Mouse (Mus musculus): ENCODE results near the gene Relt. TPM values are rescaled to one million over a fixed set of nuclear protein-coding genes. Genes with fewer than 3 reads are reported as not detected.

Gene Relt
- polyA plus RNA-seq (2017; shearing (Covaris generic)) = 33.0 TPM

GRCm38 (mm10) chr7:100862828-100863638 is at the start of gene Relt:
Relt (minus strand) TSS chr7:100863446.

Other genes with a start within 250 kb of the Relt start
- gene Plekhb1, start 201.0 kb downstream of the Relt start, polyA plus RNA-seq (2017; shearing (Covaris generic)) = 0.12 TPM
- 29.5 TPM for gene Fam168a, start 156.8 kb downstream of the Relt start, polyA plus RNA-seq (2017; shearing (Covaris generic))
- gene Arhgef17, start 68.7 kb upstream of the Relt start, polyA plus RNA-seq (2017; shearing (Covaris generic)) = not detected
- not detected for gene P2ry6, start 111.2 kb upstream of the Relt start, polyA plus RNA-seq (2017; shearing (Covaris generic))
- not detected for gene P2ry2, start 149.4 kb upstream of the Relt start, polyA plus RNA-seq (2017; shearing (Covaris generic))
- gene Fchsd2, start 229.4 kb upstream of the Relt start, polyA plus RNA-seq (2017; shearing (Covaris generic)) = 39.1 TPM

Data from CD4-positive, CD25-positive, alpha-beta regulatory T cell, adult 9 weeks (primary cell).